Mouse (Mus musculus) leukemia stem cell, adult 10-12 weeks (primary cell): ENCODE data around the gene Col10a1. TPM values are rescaled to one million over a fixed set of nuclear protein-coding genes. Genes with fewer than 3 reads are reported as not detected.

Experiments
- polyA plus RNA-seq: library from polyadenylated mRNA; stranded (reverse); fragments of >175 nt; gene quantifications from 2 replicates; pipeline ENCODE4 v1.2.3, GENCODE M21; 2012; ENCODE audit warnings: low replicate concordance

Gene Col10a1
- polyA plus RNA-seq, result not detected in 2 replicates

DNA sequence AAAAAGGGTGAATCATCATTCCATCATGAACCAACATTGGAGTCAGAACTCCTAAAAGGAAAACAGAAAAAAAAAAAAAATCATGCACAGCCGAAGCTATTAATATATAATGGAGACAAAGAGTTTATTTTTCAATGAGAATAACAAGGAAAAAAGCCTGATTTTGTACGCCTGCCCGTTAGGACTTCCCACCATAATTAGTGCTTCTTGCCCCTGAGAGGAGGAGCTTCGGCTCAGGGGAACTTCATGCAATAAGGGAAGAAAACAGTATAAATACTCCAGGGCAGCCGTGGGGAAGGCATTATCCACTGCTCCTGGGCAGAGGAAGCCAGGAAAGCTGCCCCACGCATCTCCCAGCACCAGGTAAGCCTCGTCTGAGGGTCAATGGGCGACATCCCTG is at the start of gene Col10a1:
Gene Col10a1, plus strand, starts transcription at position 301 of the 400 bp plus-strand sequence.

DNA sequence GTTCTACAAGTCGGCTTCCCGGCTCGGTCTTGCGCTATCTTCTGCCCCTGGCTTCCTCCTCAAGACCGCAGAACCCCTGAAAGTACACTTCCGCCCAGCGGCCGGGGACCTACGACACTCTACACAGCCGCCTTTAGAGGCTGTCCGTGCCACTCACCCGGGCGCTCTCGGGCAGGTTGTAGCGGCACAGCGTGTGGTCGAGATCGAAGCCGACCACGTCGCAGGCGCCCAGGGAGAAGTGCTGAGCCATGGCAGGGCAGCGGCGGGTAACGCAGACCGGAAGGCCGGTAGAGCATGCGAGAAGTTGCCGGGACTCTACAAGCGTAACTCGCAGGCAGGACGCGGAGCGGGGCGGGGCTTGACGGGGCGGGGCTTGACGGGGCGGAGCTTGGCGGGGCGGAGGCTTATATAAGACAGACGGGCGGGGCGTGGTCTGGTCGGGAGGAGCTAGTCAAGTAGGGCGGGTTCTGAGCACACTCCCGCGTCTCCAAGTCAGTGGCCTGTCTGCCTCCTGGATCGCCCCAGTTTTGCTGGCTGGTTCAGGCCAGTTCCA is 28.5 kb downstream of the Col10a1 start, which contains the start of gene Nt5dc1:
Gene Nt5dc1, minus strand, starts transcription at position 349 of the 553 bp plus-strand sequence.

Other genes with a start within 250 kb of the Col10a1 start
- 0.56 and 0.86 TPM in 2 replicates for gene Dse, start 182.3 kb upstream of the Col10a1 start, polyA plus RNA-seq
- gene Tspyl1, start 107.8 kb upstream of the Col10a1 start, polyA plus RNA-seq, result 12.4 and 21.9 TPM in 2 replicates
- gene Tspyl4, start 92.5 kb upstream of the Col10a1 start, polyA plus RNA-seq, result 1.1 and 1.4 TPM in 2 replicates
- 1.8 and 8.4 TPM in 2 replicates for gene Nt5dc1, start 28.6 kb downstream of the Col10a1 start, polyA plus RNA-seq
- gene Frk, start 93.4 kb downstream of the Col10a1 start, polyA plus RNA-seq, result not detected in 2 replicates